Mouse (Mus musculus) megakaryocyte, embryonic 14.5 days (primary cell): Measurements from ENCODE around the gene Olfr1134.

Source experiments
- FLI1 ChIP-seq: IDR thresholded peaks from 2 replicates; pipeline ENCODE4 v1.6.1; 2012; ENCODE audit warnings: low read length, inconsistent platforms, mixed read lengths
- GATA1 ChIP-seq: IDR thresholded peaks from 3 replicates; pipeline ENCODE4 v1.6.1; 2012; ENCODE audit warnings: mixed read lengths, low read length, inconsistent platforms, borderline replicate concordance

- TF ChIP-seq GATA1 (no peak), FLI1 (no peak)
These were observed 35.6 kb upstream of the Olfr1134 start, which contains the start of gene Olfr1136 for GRCm38 (mm10) chr2:87693847-87694246.
